Mouse (Mus musculus) megakaryocyte, embryonic 14.5 days (primary cell): ENCODE data around the gene Otog.

ENCODE experiments used
- FLI1 ChIP-seq: IDR thresholded peaks from 2 replicates; pipeline ENCODE4 v1.6.1; 2012; ENCODE audit warnings: low read length, inconsistent platforms, mixed read lengths
- GATA1 ChIP-seq: IDR thresholded peaks from 3 replicates; pipeline ENCODE4 v1.6.1; 2012; ENCODE audit warnings: mixed read lengths, low read length, inconsistent platforms, borderline replicate concordance

GRCm38 (mm10) chr7:46340295-46340694 is 99.5 kb downstream of the Otog start:
- no peak for TF ChIP-seq GATA1
- TF ChIP-seq FLI1, result no peak
